12 mouse cellular contexts compared by ENCODE assay signal in the genomic region with DNA sequence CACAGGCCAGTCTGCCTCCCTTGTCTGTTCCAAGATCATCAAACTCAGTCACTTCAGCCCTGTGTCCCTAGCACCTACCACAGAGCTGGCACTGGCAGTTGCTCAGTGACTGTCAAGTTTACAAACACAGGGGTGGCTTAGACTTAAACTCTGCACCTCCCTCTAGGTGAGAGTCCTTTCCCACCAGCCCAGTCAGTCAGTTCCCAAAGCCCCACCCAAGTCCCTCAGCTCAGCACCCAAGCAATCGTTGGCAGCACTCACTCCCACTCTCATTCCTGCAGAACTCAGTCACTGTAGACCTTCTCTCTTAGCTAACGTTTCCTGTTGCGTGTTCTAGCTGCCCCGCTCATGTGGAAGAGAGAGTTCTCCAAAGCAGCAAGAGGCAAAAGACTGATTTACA. TPM values are rescaled to one million over a fixed set of nuclear protein-coding genes. Genes with fewer than 3 reads are reported as not detected.
DNase-seq lines count a peak whose midpoint lies in the region; ATAC-seq and TF ChIP-seq lines count a peak whose summit lies in the region.
"Had no signal": no experiment of that assay in that cellular context is flagged by ENCODE, and none has a peak within 500 bp of the region (broad histone marks: within the 10 kb centered on the region; RNA-seq: fewer than 3 reads in every experiment).

No protein-coding gene starts in this region.

- no peaks in the 10 kb centered on the region for H3K36me3 ChIP-seq in heart, adult 2 months (ENCODE audit: control insufficient read depth, insufficient read depth, low read length)
- no peaks in the 10 kb centered on the region for H3K36me3 ChIP-seq in lung, embryonic 15.5 days

- no peak for TF ChIP-seq CTCF in heart, adult 2 months (IDR thresholded peaks at IDR 0.05)

- H3K9ac ChIP-seq in heart, adult 2 months (ENCODE audit: low read depth, low read length), result peak overlapping the region; percentile 56
- no peak overlapping the region for H3K9ac ChIP-seq in lung, embryonic 15.5 days

- no peak for DNase-seq in heart, adult 2 months
- DNase-seq in heart, postnatal 36 days, result no peak
- DNase-seq in lung, postnatal 4 days, result no peak
- no peak for DNase-seq in retina, postnatal 1 day
- DNase-seq in heart, adult 8-10 months (ENCODE audit: low spot score), result no peak
- DNase-seq: B cell, adult 2 months; kidney, postnatal 36 days had no signal

- H3K4me3 ChIP-seq in heart, adult 2 months, result no peak overlapping the region
- H3K4me3 ChIP-seq in lung, embryonic 15.5 days, result no peak overlapping the region
- H3K4me3 ChIP-seq: forebrain, embryonic 10.5 days had no signal

- H3K27me3 ChIP-seq in heart, adult 2 months (ENCODE audit: control insufficient read depth, insufficient read depth, low read length), result no peaks in the 10 kb centered on the region
- H3K27me3 ChIP-seq in lung, embryonic 15.5 days, result no peaks in the 10 kb centered on the region

- WGBS in heart, adult 2 months, result 39% methylated on average over 4 of the region's 4 CpGs
- WGBS in lung, embryonic 15.5 days, result 76% methylated on average over 4 of the region's 4 CpGs

- intact Hi-C loops in heart, adult 2 months (cut with DNase I), result loop anchor here (5.0 kb wide), 1 partner anchor 48 kb away; no protein-coding TSS in a partner anchor
- intact Hi-C loops in heart, postnatal 36 days (cut with DNase I), result no loop called here

- TF ChIP-seq POLR2A in heart, adult 2 months (IDR thresholded peaks at IDR 0.05; ENCODE audit: insufficient read depth, low read depth, low read length), result no peak

- no peaks in the 10 kb centered on the region for H3K79me2 ChIP-seq in heart, adult 2 months (replicated peaks; ENCODE audit: control insufficient read depth, insufficient read depth, low read length)

- no peaks in the 10 kb centered on the region for H3K9me3 ChIP-seq in lung, embryonic 15.5 days
- H3K9me3 ChIP-seq: forebrain, embryonic 10.5 days had no signal

- H3K4me2 ChIP-seq in lung, embryonic 15.5 days, result no peak overlapping the region
- H3K4me2 ChIP-seq: heart, embryonic 11.5 days had no signal

- H3K27ac ChIP-seq in heart, adult 2 months, result peak overlapping the region; percentile 45
- 0 out of 2 replicates have a peak overlapping the region, but pooled peaks have one; percentile 19 for H3K27ac ChIP-seq in lung, embryonic 15.5 days
- H3K27ac ChIP-seq: forebrain, embryonic 10.5 days had no signal

- ATAC-seq in lung, embryonic 15.5 days (ENCODE audit: borderline replicate concordance, extremely low read depth, low FRiP score, low TSS enrichment), result no peak
- ATAC-seq in erythroblast, adult 5-6 weeks (replicated peaks; ENCODE audit: low FRiP score, poor library complexity, severe bottlenecking), result peak; percentile 84
- ATAC-seq in megakaryocyte progenitor cell, adult 5-6 weeks (replicated peaks; ENCODE audit: poor library complexity), result peak; percentile 57

- no peak for TF ChIP-seq EP300 in heart, adult 2 months (IDR thresholded peaks at IDR 0.05; ENCODE audit: insufficient read depth, low read depth, low read length)

- peaks cover 4% of the 10 kb centered on the region for H3K4me1 ChIP-seq in heart, adult 2 months (ENCODE audit: control insufficient read depth, insufficient read depth, low read length)
- peaks cover 11% of the 10 kb centered on the region; the same call in 1 of the 2 replicates for H3K4me1 ChIP-seq in lung, embryonic 15.5 days
- H3K4me1 ChIP-seq: forebrain, embryonic 10.5 days had no signal

RNA-seq across cellular contexts. Expression of a gene that starts 18.1 kb away (rescaled TPM):
- 1 to 10 TPM; 6.0 to 7.2 TPM for total RNA-seq in heart, adult 2 months (2021)
- 3.0 and 5.7 TPM in 2 replicates for polyA plus RNA-seq in heart, adult 2 months (2012; rRNA removed)
- 1 to 10 TPM; 5.8 to 6.1 TPM for total RNA-seq in heart, postnatal 36 days (2021)
- 11.1 and 11.4 TPM in 2 replicates for polyA plus RNA-seq in lung, embryonic 15.5 days (2015; fragmentation: Nextera tagmentation; extraction: Ambion mirVana)
- 0.63 and 1.7 TPM in 2 replicates for total RNA-seq in erythroblast, adult 5-6 weeks (2015; ENCODE audit: low replicate concordance)
- total RNA-seq in erythroblast, adult 5-6 weeks (2017; ENCODE audit: low replicate concordance), result 2.0 and 2.1 TPM in 2 replicates
- 7.1 and 7.6 TPM in 2 replicates for total RNA-seq in megakaryocyte progenitor cell, adult 5-6 weeks (2015)
- total RNA-seq in megakaryocyte progenitor cell, adult 5-6 weeks (2017), result 5.5 and 7.6 TPM in 2 replicates
- 10 to 100 TPM in 2 of 4 experiments, 1 to 10 TPM in 2; 7.5 to 12.5 (median 9.4) TPM for total RNA-seq in heart, adult 8-10 months (2022)

RNA-seq across cellular contexts. Expression of a gene that starts 39.1 kb away (rescaled TPM):
- total RNA-seq in heart, adult 2 months (2021), result 10 to 100 TPM; 29.2 to 34.1 TPM
- polyA plus RNA-seq in heart, adult 2 months (2012; rRNA removed), result 45.5 and 80.1 TPM in 2 replicates
- 10 to 100 TPM; 40.4 to 44.9 TPM for total RNA-seq in heart, postnatal 36 days (2021)
- polyA plus RNA-seq in lung, embryonic 15.5 days (2015; fragmentation: Nextera tagmentation; extraction: Ambion mirVana), result 37.2 and 41.7 TPM in 2 replicates
- total RNA-seq in erythroblast, adult 5-6 weeks (2015; ENCODE audit: low replicate concordance), result 46.6 and 59.0 TPM in 2 replicates
- 27.0 and 41.7 TPM in 2 replicates for total RNA-seq in erythroblast, adult 5-6 weeks (2017; ENCODE audit: low replicate concordance)
- total RNA-seq in megakaryocyte progenitor cell, adult 5-6 weeks (2015), result 74.1 and 75.9 TPM in 2 replicates
- 71.7 and 76.0 TPM in 2 replicates for total RNA-seq in megakaryocyte progenitor cell, adult 5-6 weeks (2017)
- 10 to 100 TPM; 28.2 to 36.0 (median 32.7) TPM for total RNA-seq in heart, adult 8-10 months (2022)

RNA-seq across cellular contexts. Expression of a gene that starts 59.6 kb away (rescaled TPM):
- not detected for total RNA-seq in heart, adult 2 months (2021)
- polyA plus RNA-seq in heart, adult 2 months (2012; rRNA removed), result 5.1 TPM in 1 of 2 replicates, not detected in the other
- not detected for total RNA-seq in heart, postnatal 36 days (2021)
- polyA plus RNA-seq in lung, embryonic 15.5 days (2015; fragmentation: Nextera tagmentation; extraction: Ambion mirVana), result 21.1 and 21.2 TPM in 2 replicates
- total RNA-seq in erythroblast, adult 5-6 weeks (2015; ENCODE audit: low replicate concordance), result not detected in 2 replicates
- total RNA-seq in erythroblast, adult 5-6 weeks (2017; ENCODE audit: low replicate concordance), result not detected in 2 replicates
- not detected in 2 replicates for total RNA-seq in megakaryocyte progenitor cell, adult 5-6 weeks (2015)
- total RNA-seq in megakaryocyte progenitor cell, adult 5-6 weeks (2017), result not detected in 2 replicates
- total RNA-seq in heart, adult 8-10 months (2022), result under 1 TPM in 1 of 4 experiments, not detected in 3; 0.26 TPM
